Mouse (Mus musculus): ENCODE data around the gene Gm9008. TPM values are rescaled to one million over a fixed set of nuclear protein-coding genes. Genes with fewer than 3 reads are reported as not detected.
A peak's percentile ranks its signal among the peaks of the same experiment; 100 is the strongest.
"Not testable (repeated sequence)": the region's sequence is repeated elsewhere in the genome, so short reads cannot be mapped to it uniquely, and the experiment has no call there.

Gene Gm9008
- 0.12 and 0.21 TPM in 2 replicates for polyA plus RNA-seq (2015; fragmentation: Nextera tagmentation; extraction: Ambion mirVana)

GRCm38 (mm10) chr6:76497054-76497835 is at the start of gene Gm9008:
Gm9008 (minus strand) TSS chr6:76497784.
- WGBS: 93% methylated on average over 18 of the region's 22 CpGs
- not testable (repeated sequence) for H3K27me3 ChIP-seq; H3K27ac ChIP-seq; ATAC-seq; H3K4me1 ChIP-seq (replicated peaks); H3K36me3 ChIP-seq; H3K4me2 ChIP-seq (replicated peaks); H3K4me3 ChIP-seq (replicated peaks); H3K9me3 ChIP-seq; H3K9ac ChIP-seq (replicated peaks)

- Histone ChIP-seq H3K4me3 (replicated peaks) (no peak overlapping the region), H3K4me1 (replicated peaks) (no peaks in the 10 kb centered on the region), H3K27me3 (no peaks in the 10 kb centered on the region), H3K9ac (replicated peaks) (no peak overlapping the region), H3K4me2 (replicated peaks) (no peak overlapping the region), H3K36me3 (no peaks in the 10 kb centered on the region), H3K27ac (no peak overlapping the region), H3K9me3 (no peaks in the 10 kb centered on the region)
- 83% methylated on average over 4 of the region's 4 CpGs for WGBS
- no peak for ATAC-seq
Measured at GRCm38 (mm10) chr6:76521975-76522641, 24.5 kb upstream of the Gm9008 start.

- H3K27ac ChIP-seq: no peak overlapping the region
- H3K4me3 ChIP-seq (replicated peaks): no peak overlapping the region
- no peaks in the 10 kb centered on the region for H3K4me1 ChIP-seq (replicated peaks)
- no peak for ATAC-seq
- H3K4me2 ChIP-seq (replicated peaks): no peak overlapping the region
- no peaks in the 10 kb centered on the region for H3K27me3 ChIP-seq
- H3K9me3 ChIP-seq: no peaks in the 10 kb centered on the region
- H3K36me3 ChIP-seq: no peaks in the 10 kb centered on the region
- H3K9ac ChIP-seq (replicated peaks): no peak overlapping the region
Measured at GRCm38 (mm10) chr6:76510200-76510599, 12.6 kb upstream of the Gm9008 start.

GRCm38 (mm10) chr6:76496335-76496734 is 1.2 kb downstream of the Gm9008 start:
- WGBS: 93% methylated on average over 11 of the region's 12 CpGs
- H3K9ac ChIP-seq (replicated peaks); H3K9me3 ChIP-seq; H3K4me3 ChIP-seq (replicated peaks); H3K36me3 ChIP-seq; H3K4me1 ChIP-seq (replicated peaks); ATAC-seq; H3K27me3 ChIP-seq; H3K27ac ChIP-seq; H3K4me2 ChIP-seq (replicated peaks): not testable (repeated sequence)

- no peak overlapping the region for H3K4me2 ChIP-seq (replicated peaks)
- peak; percentile 45; the same call in 1 of the 2 replicates for ATAC-seq
- 27% methylated on average over 2 of the region's 2 CpGs for WGBS
Measured at GRCm38 (mm10) chr6:76468194-76468593, 29.4 kb downstream of the Gm9008 start.

More at GRCm38 (mm10) chr6:76468194-76468593, 29.4 kb downstream of the Gm9008 start:
- Histone ChIP-seq H3K27ac (no peak overlapping the region), H3K36me3 (no peaks in the 10 kb centered on the region), H3K9me3 (no peaks in the 10 kb centered on the region), H3K4me3 (replicated peaks) (no peak overlapping the region), H3K9ac (replicated peaks) (no peak overlapping the region), H3K27me3 (no peaks in the 10 kb centered on the region), H3K4me1 (replicated peaks) (peaks cover 6% of the 10 kb centered on the region; the same call in 1 of the 2 replicates)
